In the genomic region with DNA sequence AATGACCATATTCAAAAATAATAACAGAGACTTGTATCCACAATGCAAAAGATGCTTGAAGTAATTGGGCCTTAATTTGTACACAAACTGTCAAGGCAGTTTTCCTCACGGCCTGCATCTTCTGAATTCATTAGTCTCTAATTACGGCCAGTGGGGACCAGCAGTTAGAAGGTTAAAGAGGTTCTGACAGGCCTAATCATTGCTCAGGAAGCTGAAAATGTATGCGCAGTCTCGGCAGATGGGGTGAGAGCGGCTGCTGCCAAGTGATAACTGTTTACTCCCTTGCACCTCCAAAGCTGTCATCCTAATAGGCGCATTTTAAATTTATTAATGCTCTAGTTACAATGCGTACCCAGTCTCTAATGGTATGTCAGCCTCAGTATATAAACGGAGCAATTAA, we compare ENCODE assay signal across 13 mouse cellular contexts.
DNase-seq lines count a peak whose midpoint lies in the region; ATAC-seq and TF ChIP-seq lines count a peak whose summit lies in the region.
"Had no signal": no experiment of that assay in that cellular context is flagged by ENCODE, and none has a peak within 500 bp of the region (broad histone marks: within the 10 kb centered on the region; RNA-seq: fewer than 3 reads in every experiment).

No protein-coding gene starts in this region.

- no peak overlapping the region for H3K9ac ChIP-seq in hindbrain, postnatal 0 days (replicated peaks; ENCODE audit: low read length)
- H3K9ac ChIP-seq in midbrain, embryonic 13.5 days (replicated peaks), result no peak overlapping the region
- H3K9ac ChIP-seq: liver, embryonic 12.5 days; neural tube, embryonic 13.5 days had no signal

- H3K4me2 ChIP-seq in hindbrain, postnatal 0 days (ENCODE audit: low read depth, low read length), result no peak overlapping the region
- H3K4me2 ChIP-seq in midbrain, embryonic 13.5 days (replicated peaks), result no peak overlapping the region
- H3K4me2 ChIP-seq: liver, embryonic 12.5 days; neural tube, embryonic 13.5 days had no signal

- H3K27ac ChIP-seq in hindbrain, postnatal 0 days, result no peak overlapping the region
- no peak overlapping the region for H3K27ac ChIP-seq in midbrain, embryonic 13.5 days
- H3K27ac ChIP-seq: liver, embryonic 12.5 days; neural tube, embryonic 13.5 days had no signal

- no peak for ATAC-seq in cerebellum, adult (ENCODE audit: insufficient number of reproducible peaks, low FRiP score, low TSS enrichment)
- ATAC-seq in hindbrain, postnatal 0 days, result no peak
- ATAC-seq in midbrain, embryonic 13.5 days, result peak; percentile 79; the same call in 1 of the 2 replicates
- ATAC-seq: liver, embryonic 12.5 days had no signal

- no peaks in the 10 kb centered on the region for H3K4me1 ChIP-seq in hindbrain, postnatal 0 days (ENCODE audit: insufficient read depth, low read length)
- peaks cover 10% of the 10 kb centered on the region for H3K4me1 ChIP-seq in midbrain, embryonic 13.5 days (replicated peaks)
- H3K4me1 ChIP-seq: liver, embryonic 12.5 days had no signal

- no peaks in the 10 kb centered on the region for H3K36me3 ChIP-seq in hindbrain, postnatal 0 days (ENCODE audit: insufficient read depth, low read length)
- H3K36me3 ChIP-seq in midbrain, embryonic 13.5 days, result no peaks in the 10 kb centered on the region
- H3K36me3 ChIP-seq: liver, embryonic 12.5 days; neural tube, embryonic 13.5 days had no signal

- H3K4me3 ChIP-seq in hindbrain, postnatal 0 days (ENCODE audit: low read length), result no peak overlapping the region
- no peak overlapping the region for H3K4me3 ChIP-seq in midbrain, embryonic 13.5 days (replicated peaks)
- H3K4me3 ChIP-seq: liver, embryonic 12.5 days; neural tube, embryonic 13.5 days had no signal

- no peaks in the 10 kb centered on the region for H3K27me3 ChIP-seq in hindbrain, postnatal 0 days (ENCODE audit: insufficient read depth, low read length)
- H3K27me3 ChIP-seq in midbrain, embryonic 13.5 days, result 0 out of 2 replicates have a peak, but pooled peaks cover 4% of the 10 kb centered on the region
- H3K27me3 ChIP-seq: liver, embryonic 12.5 days had no signal

- no peak for TF ChIP-seq POLR2A in brain, embryonic 14.5 days (IDR thresholded peaks at IDR 0.05; ENCODE audit: borderline replicate concordance, extremely low read depth, insufficient read depth, insufficient read length, poor library complexity, severe bottlenecking)

- H3K9me3 ChIP-seq in hindbrain, postnatal 0 days (ENCODE audit: low read length), result no peaks in the 10 kb centered on the region
- no peaks in the 10 kb centered on the region for H3K9me3 ChIP-seq in midbrain, embryonic 13.5 days
- H3K9me3 ChIP-seq: liver, embryonic 12.5 days; neural tube, embryonic 13.5 days had no signal

- peak; percentile 55 to 65 for DNase-seq in cerebellum, postnatal 14 days
- peak; percentile 92 for DNase-seq in brain, embryonic 14.5 days (ENCODE audit: low read depth)
- DNase-seq in hindbrain, postnatal 0 days (ENCODE audit: low spot score), result peak; percentile 68
- no peak for DNase-seq in urinary bladder, postnatal 10 days (ENCODE audit: low spot score)
- no peak for DNase-seq in left cerebral cortex, adult 8-10 months (ENCODE audit: low spot score in 2 of 2)
- DNase-seq in heart, postnatal 4 days, result no peak
- DNase-seq: gastrocnemius, postnatal 36 days; right cerebral cortex, postnatal 25 days; thymus, postnatal 25 days had no signal

- 35% methylated on average over 8 of the region's 8 CpGs for WGBS in hindbrain, postnatal 0 days
- WGBS in midbrain, embryonic 13.5 days, result 32% methylated on average over 8 of the region's 8 CpGs

- TF ChIP-seq CTCF in brain, embryonic 14.5 days (IDR thresholded peaks at IDR 0.05; ENCODE audit: borderline replicate concordance, extremely low read depth, insufficient read depth, insufficient read length), result no peak
- no peak for TF ChIP-seq CTCF in hindbrain, postnatal 0 days (IDR thresholded peaks at IDR 0.05; ENCODE audit: low read depth)

Comparison
In these comparisons a context has a peak if more than half of its experiments do, and no peak if none do; other contexts are left out.
1. DNase-seq: peak in cerebellum, postnatal 14 days (2 of 2), brain, embryonic 14.5 days (single experiment) and hindbrain, postnatal 0 days (single experiment); none in urinary bladder, postnatal 10 days (single experiment), left cerebral cortex, adult 8-10 months (0 of 2) and heart, postnatal 4 days (single experiment).